Mouse (Mus musculus): Measurements from ENCODE around the gene Epm2a.

DNA sequence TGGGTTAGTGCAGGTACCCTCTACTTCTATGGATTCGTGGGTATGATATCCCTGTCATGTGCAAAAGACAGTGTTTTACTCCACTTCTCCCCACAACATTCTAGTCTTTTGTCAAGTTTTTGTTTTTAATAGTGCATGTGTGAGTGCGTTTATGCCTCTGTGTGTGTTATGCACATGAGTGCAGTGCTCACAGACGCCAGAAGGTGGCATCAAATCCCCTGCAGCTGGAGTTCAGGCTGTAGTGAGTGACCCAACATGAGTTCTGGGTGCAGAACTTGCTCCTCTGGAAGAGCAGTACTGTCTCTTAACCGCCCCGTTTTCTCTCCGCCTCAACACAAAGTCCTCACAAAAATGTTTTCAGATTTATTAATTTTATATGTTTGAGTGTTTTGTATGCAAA is 96.1 kb downstream of the Epm2a start:
- TF ChIP-seq POLR2A (IDR thresholded peaks at IDR 0.05; ENCODE audit: extremely low read depth, insufficient read depth, low read length) (no peak), CTCF (IDR thresholded peaks at IDR 0.05; ENCODE audit: low read depth, low read length) (no peak)

Measured in liver, adult 2 months (tissue).